Mouse (Mus musculus) cortical plate, adult 2 months (tissue): ENCODE measurements at regions not wholly inside any gene's neighbourhood (a gene's known extent, or its start where the extent isn't known, plus 50 kb on each side); places are given as distances from the start of the nearest gene placed in this dataset.

Experiments used
- CTCF ChIP-seq: fragments of 200-500 bp; IDR thresholded peaks from 2 replicates; pipeline ENCODE4 v1.5.1; 2011; ENCODE audit warnings: mild to moderate bottlenecking, control low read depth, low read length; ENCODE audit not compliant: insufficient read depth; ENCODE audit errors: extremely low read depth
- POLR2A ChIP-seq: fragments of 200-500 bp; IDR thresholded peaks from 2 replicates; pipeline ENCODE4 v1.6.1; 2011; ENCODE audit warnings: mild to moderate bottlenecking, low read length, control low read depth; ENCODE audit not compliant: insufficient read depth; ENCODE audit errors: extremely low read depth

- no peak for TF ChIP-seq CTCF
- TF ChIP-seq POLR2A = no peak
Observed at GRCm38 (mm10) chr9:32823439-32824133, 187.6 kb downstream of the Ets1 start.
